Mouse (Mus musculus) cerebellum, adult 2 months (tissue): ENCODE measurements around the gene Tfec.

ENCODE experiments used
- CTCF ChIP-seq: fragments of 200-500 bp; IDR thresholded peaks from 2 replicates; pipeline ENCODE4 v1.5.1; 2011; ENCODE audit warnings: low read depth, mild to moderate bottlenecking, control low read depth, low read length, moderate library complexity, borderline replicate concordance; ENCODE audit not compliant: insufficient read depth
- POLR2A ChIP-seq: fragments of 200-500 bp; IDR thresholded peaks from 2 replicates; pipeline ENCODE4 v1.6.1; 2011; ENCODE audit warnings: low read length, control low read depth, borderline replicate concordance; ENCODE audit not compliant: insufficient read depth

DNA sequence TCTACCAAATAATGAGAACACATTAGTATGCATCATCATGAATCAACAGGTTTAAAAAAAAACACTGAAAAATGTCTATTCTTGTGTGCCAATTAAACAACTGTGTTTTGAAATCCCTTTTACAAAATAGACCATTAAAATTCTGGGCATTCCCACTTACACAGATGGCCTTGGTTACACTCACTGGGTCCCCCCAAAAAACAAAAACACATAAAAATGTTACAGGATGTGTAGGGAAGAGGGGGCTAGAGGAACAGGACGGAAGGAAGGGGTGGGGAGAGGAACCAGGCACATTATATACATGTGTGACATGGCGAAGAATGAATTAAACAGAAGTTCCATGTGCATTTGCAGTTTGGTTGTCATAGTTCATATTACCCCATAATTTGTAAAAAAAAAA lies 29.9 kb downstream of the Tfec start:
- TF ChIP-seq CTCF (no peak), POLR2A (no peak)
